Mouse (Mus musculus) neural tube, embryonic 15.5 days (tissue): ENCODE results near the gene Lbx2. TPM values are rescaled to one million over a fixed set of nuclear protein-coding genes. Genes with fewer than 3 reads are reported as not detected.
A peak's percentile ranks its signal among the peaks of the same experiment; 100 is the strongest.

ENCODE experiments used
- ATAC-seq: fragments of 200-750 bp; cut with Nextera tagmentation; 2 replicates; pipeline ENCODE4 v1.8.0; 2017; ENCODE audit warnings: mild to moderate bottlenecking, moderate TSS enrichment, moderate library complexity; ENCODE audit not compliant: low FRiP score
- H3K27ac ChIP-seq: fragments of 300-500 bp; sonication (generic); replicated peaks from 2 replicates; pipeline ENCODE4 v1.5.1; 2015; ENCODE audit warnings: mild to moderate bottlenecking, inconsistent platforms
- H3K27me3 ChIP-seq: fragments of 300-500 bp; sonication (generic); replicated peaks from 2 replicates; pipeline ENCODE4 v1.6.1; 2015; ENCODE audit warnings: inconsistent platforms
- H3K36me3 ChIP-seq: fragments of 300-500 bp; sonication (generic); 2 replicates; pipeline ENCODE4 v1.6.1; 2015; ENCODE audit warnings: inconsistent platforms
- H3K4me1 ChIP-seq: fragments of 300-500 bp; sonication (generic); 2 replicates; pipeline ENCODE4 v1.6.1; 2015; ENCODE audit warnings: inconsistent platforms
- H3K4me2 ChIP-seq: fragments of 300-500 bp; sonication (generic); 2 replicates; pipeline ENCODE4 v1.6.1; 2015; ENCODE audit warnings: inconsistent platforms, mild to moderate bottlenecking, moderate library complexity
- H3K4me3 ChIP-seq: fragments of 300-500 bp; sonication (generic); replicated peaks from 2 replicates; pipeline ENCODE4 v1.5.1; 2015; ENCODE audit warnings: mild to moderate bottlenecking, inconsistent platforms
- H3K9ac ChIP-seq: fragments of 300-500 bp; sonication (generic); replicated peaks from 2 replicates; pipeline ENCODE4 v1.6.1; 2015; ENCODE audit warnings: mild to moderate bottlenecking, inconsistent platforms
- H3K9me3 ChIP-seq: fragments of 300-500 bp; sonication (generic); replicated peaks from 2 replicates; pipeline ENCODE4 v1.6.1; 2016; ENCODE audit warnings: inconsistent platforms
- WGBS: fragments of 180-500 bp; shearing (Covaris S2); methylation state at CpG from one replicate; pipeline ENCODE4 v1.1.7; 2015; ENCODE audit warnings: mixed read lengths; 5-methylcytosine and 5-hydroxymethylcytosine counted together
- polyA plus RNA-seq: library from polyadenylated mRNA; unstranded; fragments of >200 nt; fragmentation: Nextera tagmentation; extraction: Ambion mirVana; gene quantifications from 2 replicates; pipeline ENCODE4 v1.2.1, GENCODE M21; 2015

Gene Lbx2
- polyA plus RNA-seq, 1 experiment from 2014 or later: 0.32 TPM

- Histone ChIP-seq H3K27ac (peak within 1 kb of the TSS; percentile 87), H3K9me3 (no peaks in the 10 kb centered on the region), H3K36me3 (peaks cover 12% of the 10 kb centered on the region; the same call in 1 of the 2 replicates), H3K4me2 (peak within 1 kb of the TSS; percentile 90), H3K4me1 (peaks cover 22% of the 10 kb centered on the region), H3K4me3 (peak within 1 kb of the TSS; percentile 69), H3K9ac (peak within 1 kb of the TSS; percentile 77), H3K27me3 (no peaks in the 10 kb centered on the region)
- peak; percentile 92 for ATAC-seq
- WGBS: under 1% methylated on average over 25 of the region's 25 CpGs
Measured at GRCm38 (mm10) chr6:83101316-83101687, 15.1 kb downstream of the Lbx2 start, which contains the start of the genes Ccdc142 and Gm42688. Gene Ccdc142 (plus strand): TSS chr6:83101601. Gene Gm42688 (plus strand): TSS chr6:83101617.

- H3K4me3 ChIP-seq: peak overlapping the region; percentile 69
- H3K27me3 ChIP-seq: no peaks in the 10 kb centered on the region
- H3K9ac ChIP-seq: peak overlapping the region; percentile 77
- H3K27ac ChIP-seq: peak overlapping the region; percentile 87
- WGBS: under 1% methylated on average over 74 of the region's 74 CpGs
- peak; percentile 82 for ATAC-seq
- H3K4me2 ChIP-seq: peak overlapping the region; percentile 90
- peaks cover 16% of the 10 kb centered on the region for H3K36me3 ChIP-seq
- no peaks in the 10 kb centered on the region for H3K9me3 ChIP-seq
- peaks cover 22% of the 10 kb centered on the region for H3K4me1 ChIP-seq
Measured at GRCm38 (mm10) chr6:83101688-83102556, 15.8 kb downstream of the Lbx2 start.

GRCm38 (mm10) chr6:83103130-83103650 is 17.0 kb downstream of the Lbx2 start:
- H3K27me3 ChIP-seq: no peaks in the 10 kb centered on the region
- no peak overlapping the region for H3K27ac ChIP-seq
- H3K4me3 ChIP-seq: peak overlapping the region; percentile 69
- peaks cover 22% of the 10 kb centered on the region for H3K36me3 ChIP-seq
- ATAC-seq: no peak
- WGBS: 53% methylated on average over 11 of the region's 11 CpGs
- peak overlapping the region; percentile 90 for H3K4me2 ChIP-seq
- H3K4me1 ChIP-seq: peaks cover 31% of the 10 kb centered on the region
- peak overlapping the region; percentile 77 for H3K9ac ChIP-seq
- H3K9me3 ChIP-seq: no peaks in the 10 kb centered on the region

- Histone ChIP-seq H3K36me3 (peaks cover 22% of the 10 kb centered on the region), H3K4me1 (peaks cover 37% of the 10 kb centered on the region), H3K4me2 (no peak overlapping the region), H3K27ac (no peak overlapping the region), H3K27me3 (no peaks in the 10 kb centered on the region), H3K4me3 (no peak overlapping the region), H3K9me3 (no peaks in the 10 kb centered on the region), H3K9ac (no peak overlapping the region)
- 62% methylated on average over 4 of the region's 4 CpGs for WGBS
- no peak for ATAC-seq
Measured at GRCm38 (mm10) chr6:83104158-83104557, 18.0 kb downstream of the Lbx2 start.

GRCm38 (mm10) chr6:83107566-83108400 is 21.6 kb downstream of the Lbx2 start:
- Histone ChIP-seq H3K4me1 (peaks cover 34% of the 10 kb centered on the region), H3K27me3 (no peaks in the 10 kb centered on the region), H3K36me3 (peaks cover 27% of the 10 kb centered on the region), H3K27ac (peak overlapping the region; percentile 86), H3K9ac (peak overlapping the region; percentile 81), H3K4me2 (peak overlapping the region; percentile 85), H3K4me3 (peak overlapping the region; percentile 72; the same call in 1 of the 2 replicates), H3K9me3 (no peaks in the 10 kb centered on the region)
- ATAC-seq: no peak
- 41% methylated on average over 13 of the region's 13 CpGs for WGBS

GRCm38 (mm10) chr6:83108762-83109668 is 22.8 kb downstream of the Lbx2 start, which contains the start of gene Mrpl53:
Gene Mrpl53 (plus strand): TSS chr6:83109040.
- ATAC-seq: peak; percentile 91
- H3K27me3 ChIP-seq: no peaks in the 10 kb centered on the region
- H3K27ac ChIP-seq: peak within 1 kb of the TSS; percentile 86
- H3K4me1 ChIP-seq: peaks cover 26% of the 10 kb centered on the region
- H3K4me2 ChIP-seq: peak within 1 kb of the TSS; percentile 85
- H3K9me3 ChIP-seq: no peaks in the 10 kb centered on the region
- peak within 1 kb of the TSS; percentile 72 for H3K4me3 ChIP-seq
- H3K9ac ChIP-seq: peak within 1 kb of the TSS; percentile 81
- H3K36me3 ChIP-seq: peaks cover 27% of the 10 kb centered on the region
- under 1% methylated on average over 74 of the region's 76 CpGs for WGBS

GRCm38 (mm10) chr6:83111510-83112136 is 25.5 kb downstream of the Lbx2 start:
- no peak overlapping the region for H3K4me2 ChIP-seq
- no peak overlapping the region for H3K9ac ChIP-seq
- no peak for ATAC-seq
- WGBS: 90% methylated on average over 4 of the region's 4 CpGs
- no peaks in the 10 kb centered on the region for H3K27me3 ChIP-seq
- peaks cover 42% of the 10 kb centered on the region for H3K4me1 ChIP-seq
- no peak overlapping the region for H3K4me3 ChIP-seq
- peaks cover 13% of the 10 kb centered on the region for H3K36me3 ChIP-seq
- no peaks in the 10 kb centered on the region for H3K9me3 ChIP-seq
- H3K27ac ChIP-seq: no peak overlapping the region

- Histone ChIP-seq H3K9me3 (no peaks in the 10 kb centered on the region), H3K36me3 (peaks cover 35% of the 10 kb centered on the region), H3K4me2 (peak within 1 kb of the TSS; percentile 92), H3K27ac (peak within 1 kb of the TSS; percentile 83), H3K27me3 (no peaks in the 10 kb centered on the region), H3K4me3 (peak within 1 kb of the TSS; percentile 88), H3K4me1 (peaks cover 49% of the 10 kb centered on the region), H3K9ac (peak within 1 kb of the TSS; percentile 94)
- peak; percentile 91 for ATAC-seq
- WGBS: 2% methylated on average over 58 of the region's 58 CpGs
Measured at GRCm38 (mm10) chr6:83115011-83115671, 29.0 kb downstream of the Lbx2 start, which contains the start of gene Mogs. Gene Mogs (plus strand): TSS chr6:83115496.

GRCm38 (mm10) chr6:83115682-83116372 is 29.7 kb downstream of the Lbx2 start:
- WGBS: 2% methylated on average over 30 of the region's 48 CpGs
- Histone ChIP-seq H3K27ac (peak overlapping the region; percentile 83), H3K36me3 (peaks cover 35% of the 10 kb centered on the region), H3K4me2 (peak overlapping the region; percentile 92), H3K4me1 (peaks cover 52% of the 10 kb centered on the region), H3K9ac (peak overlapping the region; percentile 94), H3K4me3 (peak overlapping the region; percentile 88), H3K27me3 (no peaks in the 10 kb centered on the region), H3K9me3 (no peaks in the 10 kb centered on the region)
- ATAC-seq: peak; percentile 56
